Mouse (Mus musculus): ENCODE measurements around the gene Lamp2. TPM values are rescaled to one million over a fixed set of nuclear protein-coding genes. Genes with fewer than 3 reads are reported as not detected.

Lamp2 gene
- polyA plus RNA-seq (2012; rRNA removed): 30.8 and 36.4 TPM in 2 replicates

GRCm38 (mm10) chrX:38455890-38456634, at the start of gene Lamp2:
Gene Lamp2 (minus strand): TSS chrX:38456454.

Other genes with a start within 250 kb of the Lamp2 start
- 0.41 and 0.57 TPM in 2 replicates for gene Tmem255a, start 204.0 kb downstream of the Lamp2 start, polyA plus RNA-seq (2012; rRNA removed)
- 0.01 and 0.15 TPM in 2 replicates for gene Atp1b4, start 140.3 kb downstream of the Lamp2 start, polyA plus RNA-seq (2012; rRNA removed)
- 7.6 and 9.4 TPM in 2 replicates for gene Cul4b, start 119.7 kb upstream of the Lamp2 start, polyA plus RNA-seq (2012; rRNA removed)
- gene Mcts1, start 144.1 kb upstream of the Lamp2 start, polyA plus RNA-seq (2012; rRNA removed): 28.8 and 29.0 TPM in 2 replicates
- 9.0 and 10.8 TPM in 2 replicates for gene C1galt1c1, start 178.6 kb upstream of the Lamp2 start, polyA plus RNA-seq (2012; rRNA removed)